Mouse (Mus musculus) B cell, adult 2 months (primary cell): ENCODE data around the gene Adam12.

Experiments
- DNase-seq, 2 experiments: peaks; one replicate each; pipeline ENCODE4 v3.0.0; 2022

Adam12 gene

GRCm38 (mm10) chr7:134224741-134225612, 7.0 kb downstream of the Adam12 start:
- DNase-seq, result no peak

DNA sequence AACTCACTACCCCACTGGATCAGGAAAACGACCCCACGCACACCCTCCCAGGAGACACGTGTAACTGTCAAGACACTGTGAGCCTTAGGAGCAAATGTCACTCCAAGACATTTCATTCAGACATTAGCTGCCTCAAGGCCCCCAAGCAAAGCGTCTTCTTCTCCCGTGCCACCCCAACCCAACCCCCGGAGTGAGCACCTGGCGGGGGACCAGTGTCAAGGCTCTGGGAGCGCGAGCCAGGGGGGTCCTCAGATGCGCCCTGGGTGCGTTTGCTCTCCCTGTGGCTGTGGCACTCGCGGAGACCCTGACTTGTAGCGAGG, 7.6 kb downstream of the Adam12 start:
- DNase-seq, result no peak

- peak in 1 of 2 experiments; percentile 2 for DNase-seq
Measured at GRCm38 (mm10) chr7:134223444-134224161, 8.3 kb downstream of the Adam12 start.

DNA sequence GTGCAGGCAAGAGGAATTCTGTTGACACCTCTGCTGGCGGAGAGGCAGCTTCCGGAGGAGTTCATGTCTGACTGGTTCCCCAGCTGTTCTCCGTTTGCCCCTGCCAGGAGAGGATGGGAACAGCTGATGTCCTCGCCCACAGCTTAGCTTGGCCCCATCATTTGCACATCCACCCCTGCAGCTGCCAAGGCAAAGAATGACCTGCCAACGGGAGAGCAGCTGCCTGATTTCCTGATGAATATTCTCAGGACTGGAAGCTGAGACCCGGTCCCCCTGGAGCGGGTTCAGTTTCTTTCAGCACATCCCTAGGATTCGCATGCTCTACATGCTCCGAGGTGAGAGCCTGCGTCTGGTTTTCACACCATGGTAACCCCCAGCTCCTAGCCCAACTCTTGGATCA, 24.0 kb downstream of the Adam12 start:
- no peak for DNase-seq

DNA sequence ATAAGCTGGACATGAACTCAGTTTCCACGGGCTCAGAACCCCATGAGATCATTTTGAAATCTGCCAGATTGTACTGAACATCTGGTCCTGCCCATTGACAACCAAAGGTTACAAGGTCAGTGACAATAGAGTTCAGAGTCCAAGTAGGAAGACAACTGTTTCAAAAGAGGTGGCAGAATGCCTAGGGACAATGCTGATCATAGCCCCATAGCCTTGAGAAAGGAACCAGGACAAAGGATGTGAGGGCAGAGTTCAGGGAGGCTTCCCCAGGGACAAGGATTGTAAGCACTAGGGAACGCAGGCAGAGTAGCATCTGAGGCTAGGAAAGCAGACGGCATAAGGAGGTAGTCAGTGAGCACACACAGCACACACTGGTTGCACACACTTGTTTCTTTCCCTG, 38.9 kb downstream of the Adam12 start:
- no peak for DNase-seq

GRCm38 (mm10) chr7:134190101-134190500, 41.8 kb downstream of the Adam12 start:
- no peak for DNase-seq

GRCm38 (mm10) chr7:134188565-134188964, 43.4 kb downstream of the Adam12 start:
- DNase-seq, result no peak

DNA sequence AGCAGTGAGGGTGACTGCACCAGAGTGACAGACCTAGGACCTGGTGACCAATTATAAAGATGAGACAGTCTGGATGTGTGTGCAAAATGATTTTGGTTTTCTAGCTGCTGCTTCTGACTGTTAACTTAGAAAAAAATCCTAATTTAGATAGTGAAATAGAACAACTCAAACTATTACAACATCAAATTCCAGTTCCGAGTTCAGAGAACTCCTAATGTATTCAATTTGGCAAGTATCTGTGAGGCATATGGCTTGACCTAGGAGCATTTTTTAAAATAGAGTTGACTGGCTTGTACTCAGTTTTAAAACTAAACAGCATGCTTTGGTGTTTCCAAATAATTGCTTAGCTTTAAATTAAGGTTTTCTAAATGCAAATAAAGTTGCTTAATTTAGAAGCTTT, 44.0 kb downstream of the Adam12 start:
- DNase-seq, result no peak

- DNase-seq, result no peak
Measured at GRCm38 (mm10) chr7:134186497-134186896, 45.4 kb downstream of the Adam12 start.

GRCm38 (mm10) chr7:134185751-134186150, 46.2 kb downstream of the Adam12 start:
- no peak for DNase-seq

DNA sequence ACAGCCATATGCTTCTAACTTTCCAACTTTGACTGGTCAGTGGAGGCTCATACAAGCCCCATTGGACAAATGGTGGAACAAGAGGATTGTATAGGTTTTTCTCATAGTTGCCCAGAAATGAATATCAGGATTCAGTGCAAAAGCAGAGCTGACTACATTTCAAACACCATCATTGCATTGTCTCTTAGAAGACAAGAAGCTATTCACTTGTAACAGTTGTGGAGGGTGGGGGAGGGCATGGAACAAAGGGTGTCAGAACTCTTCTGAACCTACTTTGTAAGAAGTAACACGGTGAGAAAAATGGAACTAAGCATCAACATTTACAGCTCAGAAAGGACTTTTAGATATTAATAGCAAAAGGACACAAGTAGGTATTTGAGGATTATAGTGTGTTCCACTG, 50.2 kb downstream of the Adam12 start:
- DNase-seq, result no peak

DNA sequence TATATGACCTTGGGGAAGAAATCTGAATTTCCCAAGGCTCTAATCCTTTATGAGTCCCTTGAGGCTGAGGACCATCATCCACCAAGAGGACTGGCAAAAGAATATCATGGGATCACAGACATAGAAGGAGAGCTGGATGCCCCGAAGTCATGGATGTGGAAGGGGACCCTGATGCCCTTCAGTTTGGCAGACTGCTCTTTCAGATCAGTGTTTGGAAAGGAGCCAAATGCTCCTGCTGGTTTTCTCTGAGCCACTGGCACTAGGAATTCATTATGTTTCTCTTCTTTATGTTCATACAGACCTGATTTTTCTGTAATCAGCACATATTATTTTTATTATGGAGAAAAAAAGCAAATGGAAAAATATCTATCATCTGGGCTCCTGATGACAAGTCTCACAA, 50.9 kb downstream of the Adam12 start:
- no peak for DNase-seq

- no peak for DNase-seq
Measured at GRCm38 (mm10) chr7:134177051-134177450, 54.9 kb downstream of the Adam12 start.

GRCm38 (mm10) chr7:134175201-134175600, 56.7 kb downstream of the Adam12 start:
- no peak for DNase-seq

DNA sequence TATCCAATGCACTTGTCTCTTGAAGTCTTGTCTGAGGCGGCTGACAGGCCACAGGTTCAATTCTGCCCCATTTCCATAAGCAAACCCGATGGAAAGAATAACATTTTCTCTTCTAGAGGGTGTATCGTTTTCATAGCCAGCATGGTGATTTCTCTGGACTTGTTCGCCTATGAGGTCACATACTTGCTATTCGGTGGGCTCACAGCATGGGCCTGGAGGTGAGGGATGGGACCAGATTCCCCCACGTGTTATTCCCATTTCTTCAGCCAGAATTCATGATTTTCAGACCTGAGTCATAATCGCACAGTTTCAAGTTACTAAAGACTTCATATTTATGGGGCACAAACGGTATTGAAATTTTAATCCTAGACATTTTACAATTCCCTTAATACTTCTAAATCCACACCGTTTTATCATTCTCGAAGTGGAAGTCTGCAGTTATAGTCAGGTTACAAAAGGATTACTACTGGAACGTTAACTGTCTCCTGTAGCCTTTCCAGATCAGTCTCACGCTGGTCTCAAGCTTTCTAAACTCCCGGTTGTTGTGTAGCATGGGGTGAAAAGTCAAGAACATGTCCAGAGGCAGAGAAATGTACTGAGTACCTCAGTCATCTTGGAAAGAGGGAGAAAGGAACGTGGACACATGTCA, 58.4 kb downstream of the Adam12 start:
- no peak for DNase-seq

DNA sequence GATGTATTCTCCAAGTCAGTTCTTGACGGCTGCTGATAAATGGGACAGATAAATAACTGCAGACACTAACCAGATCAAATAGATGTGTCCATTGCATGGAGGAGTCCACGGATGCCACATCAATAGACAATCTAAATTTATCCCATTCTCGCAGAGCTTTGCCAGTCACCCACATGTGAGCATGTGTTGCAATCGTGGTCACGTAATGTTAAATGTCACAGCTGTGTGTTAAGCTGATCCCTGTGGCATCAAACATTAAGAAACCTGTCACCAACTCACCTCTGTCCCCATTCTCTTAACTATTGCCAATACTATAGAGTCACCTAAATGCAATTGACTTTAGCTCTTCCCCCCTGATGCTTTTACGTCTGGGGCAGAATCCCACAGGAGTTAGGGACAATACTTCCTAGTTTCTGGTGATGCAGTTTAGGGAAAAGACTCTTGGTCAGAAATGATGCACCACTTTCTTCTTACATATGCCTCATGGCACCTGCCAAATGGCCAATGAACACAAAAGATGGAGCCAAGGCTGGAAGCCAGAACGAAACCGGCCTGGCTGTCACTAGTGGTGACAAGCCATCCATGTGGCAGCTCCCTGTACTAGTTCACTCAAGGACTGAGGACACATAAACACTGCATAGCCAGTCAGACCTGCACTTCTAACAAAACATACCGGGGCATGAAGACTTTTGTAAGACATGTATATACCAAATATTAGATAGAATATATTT, 61.6 kb downstream of the Adam12 start:
- no peak for DNase-seq

- no peak for DNase-seq
Measured at GRCm38 (mm10) chr7:134169780-134170179, 62.2 kb downstream of the Adam12 start.

GRCm38 (mm10) chr7:134167586-134167985, 64.4 kb downstream of the Adam12 start:
- no peak for DNase-seq

- no peak for DNase-seq
Measured at GRCm38 (mm10) chr7:134163751-134164150, 68.2 kb downstream of the Adam12 start.

- no peak for DNase-seq
Measured at GRCm38 (mm10) chr7:134162886-134163285, 69.1 kb downstream of the Adam12 start.

DNA sequence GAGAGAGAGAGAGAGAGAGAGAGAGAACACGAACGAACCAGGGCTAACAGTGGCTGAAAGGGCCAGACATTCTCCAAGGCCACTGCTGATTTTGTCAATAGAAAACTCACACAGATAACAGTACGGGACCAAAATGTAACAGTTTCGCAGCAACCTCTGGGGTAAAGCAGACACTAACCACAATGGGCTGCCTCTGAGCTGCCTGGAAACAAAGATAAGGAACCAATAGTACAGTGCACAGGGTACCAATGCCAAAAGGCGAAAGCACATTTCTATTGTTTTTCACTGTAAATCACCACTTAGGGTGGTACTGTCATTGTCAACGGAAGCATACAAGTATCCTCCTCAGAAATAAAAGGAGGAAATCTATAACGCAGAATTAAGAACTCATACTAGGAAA, 72.3 kb downstream of the Adam12 start:
- no peak for DNase-seq

- no peak for DNase-seq
Measured at GRCm38 (mm10) chr7:134151330-134151729, 80.6 kb downstream of the Adam12 start.

DNA sequence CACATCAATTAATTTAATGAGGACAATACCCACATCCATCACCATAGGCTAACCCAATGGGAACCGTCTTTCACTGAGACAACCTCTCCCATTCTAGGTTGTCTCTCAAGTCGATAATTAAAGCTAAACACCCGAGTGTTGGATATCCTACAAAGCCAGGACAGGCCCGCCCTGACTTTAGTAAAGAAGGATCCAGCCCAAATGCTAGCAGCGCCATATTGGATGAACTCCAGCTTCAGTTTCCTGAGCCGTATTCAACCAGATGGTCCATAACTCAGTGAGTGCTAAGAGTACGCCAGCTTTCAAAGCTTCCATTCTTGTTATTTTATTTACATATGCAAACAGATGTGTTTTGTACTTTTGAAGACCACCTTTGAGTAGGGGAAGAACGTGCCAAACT, 81.6 kb downstream of the Adam12 start:
- DNase-seq, result no peak
